Mouse (Mus musculus): ENCODE measurements around the gene Trim7. TPM values are rescaled to one million over a fixed set of nuclear protein-coding genes. Genes with fewer than 3 reads are reported as not detected.
"Not testable (repeated sequence)": the region's sequence is repeated elsewhere in the genome, so short reads cannot be mapped to it uniquely, and the experiment has no call there.

The Trim7 gene
- polyA plus RNA-seq (2015; fragmentation: Nextera tagmentation; extraction: Ambion mirVana), result 1.7 and 2.6 TPM in 2 replicates

DNA sequence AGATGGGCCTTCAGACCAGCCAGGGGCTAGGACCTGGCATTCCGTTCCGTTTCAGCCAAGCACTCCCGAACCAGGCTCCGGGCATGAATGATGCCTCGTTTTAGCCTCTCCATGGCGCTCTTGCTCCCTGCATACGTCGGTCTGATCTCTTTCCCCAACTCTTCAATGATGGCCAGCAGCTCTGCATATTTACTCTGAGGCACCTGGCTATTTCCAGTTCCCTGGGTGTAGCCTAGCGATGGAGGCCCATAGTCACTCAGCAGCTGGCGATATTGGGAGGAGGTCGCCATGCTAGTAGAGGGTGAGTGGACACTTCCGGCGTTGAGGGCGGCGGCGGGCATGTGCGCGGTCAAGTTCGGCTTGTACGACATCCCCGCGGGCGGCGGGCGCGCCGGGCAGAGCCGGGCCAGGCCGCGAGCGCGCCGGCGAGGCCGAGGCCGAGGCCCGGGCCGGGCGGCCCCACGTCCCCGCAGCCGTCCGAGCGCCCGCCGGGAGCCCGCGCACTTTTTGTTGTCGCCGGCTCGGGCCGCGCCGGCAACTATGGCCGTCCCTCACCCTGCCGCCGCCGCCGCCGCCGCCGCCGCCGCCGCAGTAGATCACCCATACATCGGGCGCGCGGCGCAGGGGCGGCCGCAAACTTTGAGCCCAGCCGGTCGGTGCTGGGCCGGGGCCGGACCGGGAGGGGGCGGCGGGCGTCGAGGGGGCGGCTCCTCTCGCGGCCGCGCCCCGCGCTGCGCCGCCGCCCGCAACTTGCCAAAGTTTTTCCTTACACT lies at the start of gene Trim7, which contains the start of gene Gm12184:
Trim7 (plus strand) TSS at position 162 of the 773 bp plus-strand sequence.
Gm12184 (minus strand) TSS at position 677 of the 773 bp plus-strand sequence.
- peaks cover 10% of the 10 kb centered on the region; the same call in 1 of the 2 replicates for H3K4me1 ChIP-seq (ENCODE audit: control insufficient read depth, insufficient read depth, low read length)
- H3K9ac ChIP-seq (ENCODE audit: low read length), result peak within 1 kb of the TSS; percentile 72
- H3K4me3 ChIP-seq (replicated peaks; ENCODE audit: low read length), result peak within 1 kb of the TSS; percentile 55
- peak within 1 kb of the TSS; percentile 69 for H3K4me2 ChIP-seq (ENCODE audit: low read depth, low read length)
- under 1% methylated on average over 39 of the region's 92 CpGs for WGBS
- H3K27me3 ChIP-seq (ENCODE audit: control insufficient read depth, insufficient read depth, low read length); H3K36me3 ChIP-seq (ENCODE audit: control insufficient read depth, insufficient read depth, low read length); H3K9me3 ChIP-seq (replicated peaks; ENCODE audit: control insufficient read depth, low read length): not testable (repeated sequence)
- H3K27ac ChIP-seq (ENCODE audit: low read length), result peak within 1 kb of the TSS; percentile 66
- ATAC-seq (ENCODE audit: insufficient read depth, low FRiP score), result peak; percentile 91

- no peaks in the 10 kb centered on the region for H3K27me3 ChIP-seq (ENCODE audit: control insufficient read depth, insufficient read depth, low read length)
- no peak for ATAC-seq (ENCODE audit: insufficient read depth, low FRiP score)
- no peaks in the 10 kb centered on the region for H3K9me3 ChIP-seq (replicated peaks; ENCODE audit: control insufficient read depth, low read length)
- no peak overlapping the region for H3K4me2 ChIP-seq (ENCODE audit: low read depth, low read length)
- H3K4me1 ChIP-seq (ENCODE audit: control insufficient read depth, insufficient read depth, low read length), result no peaks in the 10 kb centered on the region
- no peak overlapping the region for H3K4me3 ChIP-seq (replicated peaks; ENCODE audit: low read length)
- H3K9ac ChIP-seq (ENCODE audit: low read length), result no peak overlapping the region
- no peak overlapping the region for H3K27ac ChIP-seq (ENCODE audit: low read length)
- WGBS, result 50% methylated on average over 9 of the region's 9 CpGs
- H3K36me3 ChIP-seq (ENCODE audit: control insufficient read depth, insufficient read depth, low read length), result no peaks in the 10 kb centered on the region
Measured at GRCm38 (mm10) chr11:48776664-48777063, 49.3 kb upstream of the Trim7 start.

DNA sequence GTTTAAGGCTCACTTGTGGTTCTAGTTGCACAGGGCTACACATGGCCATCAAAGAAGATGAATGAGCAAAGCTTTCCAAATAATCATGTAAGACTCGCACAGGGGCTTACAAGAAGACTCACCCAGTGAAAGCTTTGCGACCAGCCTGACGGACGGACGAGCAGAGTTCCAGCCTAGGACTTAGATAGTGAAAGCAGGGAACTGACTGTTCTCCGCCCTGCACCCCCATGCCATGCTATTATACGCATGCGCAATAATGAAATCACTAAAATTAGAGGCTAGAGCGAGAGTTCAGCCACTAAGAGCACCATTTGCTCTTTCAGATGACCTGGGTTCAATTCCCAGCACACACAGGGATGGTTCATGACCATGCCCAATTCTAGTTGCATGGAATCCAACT lies 48.6 kb upstream of the Trim7 start:
- no peak overlapping the region for H3K27ac ChIP-seq (ENCODE audit: low read length)
- no peak overlapping the region for H3K9ac ChIP-seq (ENCODE audit: low read length)
- WGBS, result 84% methylated on average over 9 of the region's 9 CpGs
- no peaks in the 10 kb centered on the region for H3K27me3 ChIP-seq (ENCODE audit: control insufficient read depth, insufficient read depth, low read length)
- ATAC-seq (ENCODE audit: insufficient read depth, low FRiP score), result no peak
- no peaks in the 10 kb centered on the region for H3K36me3 ChIP-seq (ENCODE audit: control insufficient read depth, insufficient read depth, low read length)
- no peaks in the 10 kb centered on the region for H3K4me1 ChIP-seq (ENCODE audit: control insufficient read depth, insufficient read depth, low read length)
- no peaks in the 10 kb centered on the region for H3K9me3 ChIP-seq (replicated peaks; ENCODE audit: control insufficient read depth, low read length)
- H3K4me3 ChIP-seq (replicated peaks; ENCODE audit: low read length), result no peak overlapping the region
- H3K4me2 ChIP-seq (ENCODE audit: low read depth, low read length), result no peak overlapping the region

GRCm38 (mm10) chr11:48779450-48779849 lies 46.5 kb upstream of the Trim7 start:
- ATAC-seq (ENCODE audit: insufficient read depth, low FRiP score), result no peak
- H3K4me2 ChIP-seq (ENCODE audit: low read depth, low read length), result no peak overlapping the region
- no peak overlapping the region for H3K9ac ChIP-seq (ENCODE audit: low read length)
- 38% methylated on average over 7 of the region's 7 CpGs for WGBS
- no peak overlapping the region for H3K27ac ChIP-seq (ENCODE audit: low read length)
- H3K36me3 ChIP-seq (ENCODE audit: control insufficient read depth, insufficient read depth, low read length), result no peaks in the 10 kb centered on the region
- H3K4me1 ChIP-seq (ENCODE audit: control insufficient read depth, insufficient read depth, low read length), result no peaks in the 10 kb centered on the region
- no peak overlapping the region for H3K4me3 ChIP-seq (replicated peaks; ENCODE audit: low read length)
- H3K27me3 ChIP-seq (ENCODE audit: control insufficient read depth, insufficient read depth, low read length), result no peaks in the 10 kb centered on the region
- no peaks in the 10 kb centered on the region for H3K9me3 ChIP-seq (replicated peaks; ENCODE audit: control insufficient read depth, low read length)

DNA sequence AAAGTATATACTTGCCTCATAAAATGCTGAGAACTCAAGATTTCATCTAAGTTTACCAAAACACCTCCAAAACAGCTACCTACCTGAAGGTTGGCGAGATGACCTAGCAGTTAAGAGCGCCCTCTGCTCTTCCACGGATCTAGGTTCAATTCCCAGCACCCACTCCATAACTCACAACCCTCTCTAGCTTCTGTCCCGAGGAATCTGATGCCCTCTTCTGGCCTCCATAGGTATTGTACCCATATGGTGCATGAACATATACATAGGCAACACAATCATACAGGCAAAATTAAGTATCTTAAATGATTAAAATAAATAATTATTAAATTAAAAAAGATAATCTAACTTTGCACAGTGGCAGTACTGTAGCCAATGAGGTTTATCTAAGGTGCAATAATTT lies 43.7 kb upstream of the Trim7 start:
- Histone ChIP-seq H3K9ac (ENCODE audit: low read length) (no peak overlapping the region), H3K27ac (ENCODE audit: low read length) (no peak overlapping the region), H3K4me1 (ENCODE audit: control insufficient read depth, insufficient read depth, low read length) (no peaks in the 10 kb centered on the region), H3K4me3 (replicated peaks; ENCODE audit: low read length) (no peak overlapping the region), H3K4me2 (ENCODE audit: low read depth, low read length) (no peak overlapping the region), H3K9me3 (replicated peaks; ENCODE audit: control insufficient read depth, low read length) (no peaks in the 10 kb centered on the region), H3K36me3 (ENCODE audit: control insufficient read depth, insufficient read depth, low read length) (no peaks in the 10 kb centered on the region), H3K27me3 (ENCODE audit: control insufficient read depth, insufficient read depth, low read length) (no peaks in the 10 kb centered on the region)
- ATAC-seq (ENCODE audit: insufficient read depth, low FRiP score), result no peak
- 79% methylated on average over 4 of the region's 4 CpGs for WGBS

DNA sequence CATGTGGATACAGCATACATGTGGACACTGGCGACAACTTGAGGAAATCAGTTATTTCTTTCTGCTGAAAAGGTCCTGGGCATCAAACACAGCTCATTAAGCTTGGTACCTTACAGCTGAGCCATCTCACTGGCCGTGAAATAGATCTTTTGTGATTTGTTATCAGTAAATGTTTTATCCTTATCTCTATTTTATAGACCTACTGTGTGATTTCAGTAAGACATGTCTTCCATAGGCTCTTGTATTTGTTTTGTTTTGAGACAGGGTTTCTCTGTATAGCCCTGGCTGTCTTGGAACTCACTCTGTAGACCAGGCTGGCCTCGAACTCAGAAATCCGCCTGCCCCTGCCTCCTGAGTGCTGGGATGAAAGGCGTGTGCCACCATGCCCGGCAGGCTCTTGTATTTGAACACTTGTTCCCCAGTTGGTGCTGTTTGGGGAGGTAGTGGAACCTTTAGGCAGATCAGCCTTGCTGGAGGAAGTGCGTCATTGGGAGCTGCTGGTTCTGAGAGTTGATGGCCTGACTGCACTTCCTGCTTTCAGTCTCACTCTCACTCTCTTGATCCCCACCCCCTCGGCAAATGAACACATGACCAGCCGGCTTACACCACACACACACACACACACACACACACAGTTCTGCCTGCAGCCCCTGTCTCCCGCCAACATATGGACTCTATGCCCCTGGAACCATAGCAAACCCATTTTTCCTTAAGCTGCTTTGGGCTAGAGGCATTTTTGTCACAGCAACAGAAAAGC lies 38.3 kb upstream of the Trim7 start:
- 48% methylated on average over 10 of the region's 10 CpGs for WGBS
- H3K27ac ChIP-seq (ENCODE audit: low read length), result no peak overlapping the region
- ATAC-seq (ENCODE audit: insufficient read depth, low FRiP score), result peak; percentile 65
- H3K9ac ChIP-seq (ENCODE audit: low read length), result peak overlapping the region; percentile 9; the same call in 1 of the 2 replicates
- H3K9me3 ChIP-seq (replicated peaks; ENCODE audit: control insufficient read depth, low read length), result no peaks in the 10 kb centered on the region
- no peaks in the 10 kb centered on the region for H3K27me3 ChIP-seq (ENCODE audit: control insufficient read depth, insufficient read depth, low read length)
- no peaks in the 10 kb centered on the region for H3K36me3 ChIP-seq (ENCODE audit: control insufficient read depth, insufficient read depth, low read length)
- H3K4me2 ChIP-seq (ENCODE audit: low read depth, low read length), result peak overlapping the region; percentile 51
- H3K4me1 ChIP-seq (ENCODE audit: control insufficient read depth, insufficient read depth, low read length), result 0 out of 2 replicates have a peak, but pooled peaks cover 6% of the 10 kb centered on the region
- H3K4me3 ChIP-seq (replicated peaks; ENCODE audit: low read length), result peak overlapping the region; percentile 39

- Histone ChIP-seq H3K9me3 (replicated peaks; ENCODE audit: control insufficient read depth, low read length) (no peaks in the 10 kb centered on the region), H3K4me3 (replicated peaks; ENCODE audit: low read length) (peak overlapping the region; percentile 39), H3K9ac (ENCODE audit: low read length) (peak overlapping the region; percentile 58), H3K27ac (ENCODE audit: low read length) (no peak overlapping the region), H3K36me3 (ENCODE audit: control insufficient read depth, insufficient read depth, low read length) (no peaks in the 10 kb centered on the region), H3K4me2 (ENCODE audit: low read depth, low read length) (peak overlapping the region; percentile 51), H3K4me1 (ENCODE audit: control insufficient read depth, insufficient read depth, low read length) (0 out of 2 replicates have a peak, but pooled peaks cover 6% of the 10 kb centered on the region), H3K27me3 (ENCODE audit: control insufficient read depth, insufficient read depth, low read length) (no peaks in the 10 kb centered on the region)
- 8% methylated on average over 16 of the region's 16 CpGs for WGBS
- peak; percentile 56 for ATAC-seq (ENCODE audit: insufficient read depth, low FRiP score)
Measured at GRCm38 (mm10) chr11:48788311-48789089, 37.4 kb upstream of the Trim7 start.

GRCm38 (mm10) chr11:48789215-48789614 lies 36.7 kb upstream of the Trim7 start:
- H3K4me1 ChIP-seq (ENCODE audit: control insufficient read depth, insufficient read depth, low read length), result 0 out of 2 replicates have a peak, but pooled peaks cover 6% of the 10 kb centered on the region
- H3K27me3 ChIP-seq (ENCODE audit: control insufficient read depth, insufficient read depth, low read length), result no peaks in the 10 kb centered on the region
- no peak overlapping the region for H3K9ac ChIP-seq (ENCODE audit: low read length)
- no peaks in the 10 kb centered on the region for H3K36me3 ChIP-seq (ENCODE audit: control insufficient read depth, insufficient read depth, low read length)
- no peak overlapping the region for H3K27ac ChIP-seq (ENCODE audit: low read length)
- no peak for ATAC-seq (ENCODE audit: insufficient read depth, low FRiP score)
- no peaks in the 10 kb centered on the region for H3K9me3 ChIP-seq (replicated peaks; ENCODE audit: control insufficient read depth, low read length)
- WGBS, result 81% methylated on average over 5 of the region's 5 CpGs
- no peak overlapping the region for H3K4me2 ChIP-seq (ENCODE audit: low read depth, low read length)
- H3K4me3 ChIP-seq (replicated peaks; ENCODE audit: low read length), result no peak overlapping the region

Data from stomach, embryonic 16.5 days (tissue).